Mouse (Mus musculus) heart, embryonic 13.5 days (tissue): ENCODE data around the gene Cda. TPM values are rescaled to one million over a fixed set of nuclear protein-coding genes. Genes with fewer than 3 reads are reported as not detected.

Experiments
- ATAC-seq: fragments of 200-750 bp; cut with Nextera tagmentation; 2 replicates; pipeline ENCODE4 v1.8.0; 2017; ENCODE audit warnings: moderate TSS enrichment; ENCODE audit not compliant: insufficient number of reproducible peaks, low FRiP score, low TSS enrichment; ENCODE audit errors: extremely low read depth
- H3K27ac ChIP-seq: fragments of 300-500 bp; sonication (generic); replicated peaks from 2 replicates; pipeline ENCODE4 v1.5.1; 2015; ENCODE audit warnings: moderate library complexity, mild to moderate bottlenecking, inconsistent platforms
- H3K27me3 ChIP-seq: fragments of 300-500 bp; sonication (generic); replicated peaks from 2 replicates; pipeline ENCODE4 v1.6.1; 2015; ENCODE audit warnings: mild to moderate bottlenecking, inconsistent platforms
- H3K36me3 ChIP-seq: fragments of 300-500 bp; sonication (generic); 2 replicates; pipeline ENCODE4 v1.6.1; 2015; ENCODE audit warnings: mild to moderate bottlenecking, inconsistent platforms
- H3K4me1 ChIP-seq: fragments of 300-500 bp; sonication (generic); 2 replicates; pipeline ENCODE4 v1.6.1; 2015; ENCODE audit warnings: inconsistent platforms
- H3K4me2 ChIP-seq: fragments of 300-500 bp; sonication (generic); 2 replicates; pipeline ENCODE4 v1.6.1; 2015; ENCODE audit warnings: inconsistent platforms, mild to moderate bottlenecking, moderate library complexity
- H3K4me3 ChIP-seq: fragments of 300-500 bp; sonication (generic); 2 replicates; pipeline ENCODE4 v1.5.1; 2015; ENCODE audit warnings: moderate library complexity, mild to moderate bottlenecking, inconsistent platforms
- H3K9ac ChIP-seq: fragments of 300-500 bp; sonication (generic); 2 replicates; pipeline ENCODE4 v1.6.1; 2015; ENCODE audit warnings: inconsistent platforms, mild to moderate bottlenecking, moderate library complexity
- H3K9me3 ChIP-seq: fragments of 300-500 bp; sonication (generic); 2 replicates; pipeline ENCODE4 v1.6.1; 2016; ENCODE audit warnings: inconsistent platforms
- WGBS: fragments of 180-500 bp; shearing (Covaris S2); methylation state at CpG from one replicate; pipeline ENCODE4 v1.1.7; 2015; ENCODE audit warnings: mixed read lengths; 5-methylcytosine and 5-hydroxymethylcytosine counted together
- microRNA-seq: library from miRNA; unstranded; fragments of <30 nt; microRNA quantifications from one replicate; pipeline ENCODE4, GENCODE M21; 2016
- polyA plus RNA-seq: library from polyadenylated mRNA; unstranded; fragments of >200 nt; fragmentation: Nextera tagmentation; extraction: Ambion mirVana; gene quantifications from 2 replicates; pipeline ENCODE4 v1.2.1, GENCODE M21; 2015

Cda gene
- polyA plus RNA-seq, 1 experiment from 2014 or later, result 13.5 TPM

DNA sequence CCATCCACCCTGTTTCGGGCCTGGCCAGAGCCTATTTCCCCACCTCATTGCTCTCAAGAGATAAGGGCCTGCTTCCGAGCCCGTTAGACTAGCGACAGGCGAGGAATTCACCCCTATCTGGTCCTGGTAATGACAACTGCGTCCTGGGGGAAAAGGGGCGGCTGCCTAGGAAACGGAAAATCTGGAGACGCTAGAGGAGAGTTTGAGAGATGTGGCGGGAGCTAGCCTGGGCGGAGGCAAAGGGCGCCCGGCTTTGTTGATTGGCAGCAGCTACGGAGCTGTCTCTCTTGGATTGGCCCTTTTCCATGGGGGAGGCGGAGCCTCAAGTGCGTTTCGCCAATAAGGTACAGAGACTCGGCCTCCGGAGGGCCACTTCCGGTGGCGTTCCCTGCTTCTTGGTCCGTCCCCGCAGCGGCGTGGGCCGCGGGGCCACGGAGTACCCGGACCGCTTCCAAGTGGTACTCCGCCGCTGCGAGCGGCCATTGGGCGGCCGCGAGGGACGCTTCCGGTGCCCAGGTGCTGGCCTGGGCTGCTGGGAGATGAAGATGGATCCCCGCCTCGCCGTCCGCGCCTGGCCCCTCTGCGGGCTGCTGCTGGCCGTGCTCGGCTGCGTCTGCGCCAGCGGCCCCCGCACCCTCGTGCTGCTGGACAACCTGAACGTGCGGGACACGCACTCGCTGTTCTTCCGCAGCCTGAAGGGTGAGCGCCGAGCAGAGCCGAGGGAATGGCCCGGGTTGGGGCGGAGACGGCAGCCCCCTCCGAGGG is 63.3 kb downstream of the Cda start, which contains the start of gene Ddost:
Ddost (plus strand) TSS at position 391 of the 765 bp plus-strand sequence.
- Histone ChIP-seq H3K4me3 (peak within 1 kb of the TSS; percentile 97), H3K4me2 (peak within 1 kb of the TSS; percentile 94), H3K27me3 (no peaks in the 10 kb centered on the region), H3K36me3 (peaks cover 28% of the 10 kb centered on the region), H3K9ac (peak within 1 kb of the TSS; percentile 96), H3K4me1 (peaks cover 21% of the 10 kb centered on the region), H3K9me3 (no peaks in the 10 kb centered on the region; the same call in 1 of the 2 replicates), H3K27ac (peak within 1 kb of the TSS; percentile 78)
- WGBS, result under 1% methylated on average over 64 of the region's 64 CpGs
- peak; percentile 95 for ATAC-seq

- peaks cover 21% of the 10 kb centered on the region for H3K4me1 ChIP-seq
- no peak for ATAC-seq
- peaks cover 20% of the 10 kb centered on the region for H3K36me3 ChIP-seq
- peak overlapping the region; percentile 94 for H3K4me2 ChIP-seq
- 0 out of 2 replicates have a peak, but pooled peaks cover under 1% of the 10 kb centered on the region for H3K27me3 ChIP-seq
- no peaks in the 10 kb centered on the region; the same call in 1 of the 2 replicates for H3K9me3 ChIP-seq
- H3K27ac ChIP-seq, result peak overlapping the region; percentile 78
- 19% methylated on average over 18 of the region's 18 CpGs for WGBS
- H3K4me3 ChIP-seq, result peak overlapping the region; percentile 97
- peak overlapping the region; percentile 89 for H3K9ac ChIP-seq
Observed at GRCm38 (mm10) chr4:138303742-138304141, 64.0 kb downstream of the Cda start.

DNA sequence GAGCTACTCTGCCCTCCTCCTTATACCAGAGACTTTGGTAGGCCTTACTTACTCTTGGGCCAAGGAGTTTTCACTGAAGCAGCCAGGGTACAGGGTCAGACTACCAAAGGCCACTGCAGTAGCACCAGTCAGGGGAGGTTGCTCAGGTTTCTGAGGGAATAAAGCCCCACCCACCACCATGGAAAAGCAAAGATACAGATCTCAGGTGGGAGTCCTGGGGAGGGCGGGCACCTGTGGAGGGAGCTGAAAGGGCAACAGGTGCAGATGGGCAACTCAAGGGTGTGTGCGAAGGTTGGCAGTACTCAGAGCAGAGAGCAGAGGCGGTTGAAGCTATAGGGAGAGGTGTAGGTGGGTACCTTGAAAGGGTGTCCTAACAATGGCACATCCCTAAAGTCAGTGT is 64.8 kb downstream of the Cda start:
- H3K9me3 ChIP-seq, result no peaks in the 10 kb centered on the region; the same call in 1 of the 2 replicates
- H3K4me2 ChIP-seq, result peak overlapping the region; percentile 94; the same call in 1 of the 2 replicates
- peaks cover 21% of the 10 kb centered on the region for H3K4me1 ChIP-seq
- H3K27ac ChIP-seq, result no peak overlapping the region
- 87% methylated on average over 3 of the region's 3 CpGs for WGBS
- peaks cover 15% of the 10 kb centered on the region for H3K36me3 ChIP-seq
- ATAC-seq, result no peak
- no peak overlapping the region for H3K4me3 ChIP-seq
- peaks cover 7% of the 10 kb centered on the region; the same call in 1 of the 2 replicates for H3K27me3 ChIP-seq
- peak overlapping the region; percentile 89; the same call in 1 of the 2 replicates for H3K9ac ChIP-seq

GRCm38 (mm10) chr4:138301271-138301780 is 66.5 kb downstream of the Cda start:
- Histone ChIP-seq H3K4me3 (no peak overlapping the region), H3K36me3 (no peaks in the 10 kb centered on the region), H3K4me2 (no peak overlapping the region), H3K9me3 (no peaks in the 10 kb centered on the region; the same call in 1 of the 2 replicates), H3K4me1 (peaks cover 21% of the 10 kb centered on the region), H3K27ac (no peak overlapping the region), H3K9ac (no peak overlapping the region), H3K27me3 (peaks cover 8% of the 10 kb centered on the region; the same call in 1 of the 2 replicates)
- WGBS, result 73% methylated on average over 10 of the region's 10 CpGs
- no peak for ATAC-seq

- Histone ChIP-seq H3K4me2 (no peak overlapping the region), H3K9ac (no peak overlapping the region), H3K27me3 (peaks cover 16% of the 10 kb centered on the region; the same call in 1 of the 2 replicates), H3K36me3 (no peaks in the 10 kb centered on the region), H3K4me3 (no peak overlapping the region), H3K9me3 (no peaks in the 10 kb centered on the region), H3K27ac (no peak overlapping the region), H3K4me1 (no peaks in the 10 kb centered on the region)
- ATAC-seq, result no peak
- 83% methylated on average over 9 of the region's 14 CpGs for WGBS
Observed at GRCm38 (mm10) chr4:138293949-138294550, 73.7 kb downstream of the Cda start.

- WGBS, result 76% methylated on average over 18 of the region's 18 CpGs
Observed at GRCm38 (mm10) chr4:138293261-138293948, 74.4 kb downstream of the Cda start.

DNA sequence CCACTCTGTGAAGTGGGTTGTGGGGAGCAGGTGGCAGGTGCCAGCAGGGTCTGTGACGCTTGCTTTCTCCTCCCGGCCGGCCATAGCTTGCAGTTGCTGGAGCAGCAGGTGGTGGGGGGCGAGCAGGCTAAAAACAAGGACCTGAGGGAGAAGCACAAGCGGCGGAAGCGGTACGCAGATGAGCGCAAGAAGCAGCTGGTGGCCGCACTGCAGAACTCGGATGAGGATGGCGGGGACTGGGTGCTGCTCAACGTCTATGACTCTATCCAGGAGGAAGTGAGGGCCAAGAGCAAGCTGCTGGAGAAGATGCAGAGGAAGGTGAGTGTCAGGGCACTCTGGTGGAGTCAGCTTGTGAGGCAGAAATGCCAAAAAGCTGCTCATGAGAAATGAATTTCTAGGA is 75.8 kb downstream of the Cda start:
- H3K4me1 ChIP-seq, result no peaks in the 10 kb centered on the region
- H3K9me3 ChIP-seq, result no peaks in the 10 kb centered on the region
- no peak for ATAC-seq
- H3K4me3 ChIP-seq, result no peak overlapping the region
- WGBS, result 84% methylated on average over 13 of the region's 13 CpGs
- no peak overlapping the region for H3K4me2 ChIP-seq
- no peaks in the 10 kb centered on the region for H3K36me3 ChIP-seq
- H3K9ac ChIP-seq, result no peak overlapping the region
- H3K27ac ChIP-seq, result 0 out of 2 replicates have a peak overlapping the region, but pooled peaks have one; percentile 28
- peaks cover 26% of the 10 kb centered on the region for H3K27me3 ChIP-seq

More at GRCm38 (mm10) chr4:138293261-138293948, 74.4 kb downstream of the Cda start:
- Histone ChIP-seq H3K4me1 (no peaks in the 10 kb centered on the region), H3K4me3 (no peak overlapping the region), H3K27ac (no peak overlapping the region), H3K27me3 (peaks cover 16% of the 10 kb centered on the region), H3K36me3 (no peaks in the 10 kb centered on the region), H3K9ac (no peak overlapping the region), H3K4me2 (no peak overlapping the region), H3K9me3 (no peaks in the 10 kb centered on the region)
- no peak for ATAC-seq

- H3K27me3 ChIP-seq, result peaks cover 32% of the 10 kb centered on the region
- no peaks in the 10 kb centered on the region for H3K9me3 ChIP-seq
- H3K27ac ChIP-seq, result no peak overlapping the region
- H3K4me2 ChIP-seq, result no peak overlapping the region
- 77% methylated on average over 7 of the region's 7 CpGs for WGBS
- no peaks in the 10 kb centered on the region for H3K4me1 ChIP-seq
- ATAC-seq, result no peak
- no peaks in the 10 kb centered on the region for H3K36me3 ChIP-seq
- no peak overlapping the region for H3K9ac ChIP-seq
- no peak overlapping the region for H3K4me3 ChIP-seq
Observed at GRCm38 (mm10) chr4:138288691-138289090, 79.1 kb downstream of the Cda start.

Small RNA genes lying within 50 kb of the gene (microRNA-seq; reads per million reads assigned to microRNA genes)
- gene Gm27646, result not detected
- gene Mir7019, result 0.61 reads per million

Other genes starting within 250 kb of the Cda start
- 94.5 and 104 TPM in 2 replicates for gene Hp1bp3, start 151.7 kb downstream of the Cda start, polyA plus RNA-seq
- 0.31 and 0.37 TPM in 2 replicates for gene Sh2d5, start 117.6 kb downstream of the Cda start, polyA plus RNA-seq
- gene Kif17, start 117.6 kb downstream of the Cda start, polyA plus RNA-seq, result 0.76 and 0.79 TPM in 2 replicates
- 291 and 314 TPM in 2 replicates for gene Ddost, start 63.3 kb downstream of the Cda start, polyA plus RNA-seq
- gene Pink1, start 41.7 kb downstream of the Cda start, polyA plus RNA-seq, result 67.0 and 69.5 TPM in 2 replicates
- gene Fam43b, start 28.5 kb upstream of the Cda start, polyA plus RNA-seq, result not detected in 2 replicates
- gene Mul1, start 66.7 kb upstream of the Cda start, polyA plus RNA-seq, result 21.3 and 22.8 TPM in 2 replicates
- 1.0 and 1.1 TPM in 2 replicates for gene Camk2n1, start 86.3 kb upstream of the Cda start, polyA plus RNA-seq